Mouse (Mus musculus) gastrocnemius, postnatal 36 days (tissue): ENCODE results near the gene Adam12. TPM values are rescaled to one million over a fixed set of nuclear protein-coding genes. Genes with fewer than 3 reads are reported as not detected.

Source experiments
- DNase-seq, 2 experiments: peaks; one replicate each; pipeline ENCODE4 v3.0.0; 2022
- intact Hi-C: fragments of 180-260 bp; cut with DNase I; formaldehyde crosslinking; loops from one replicate; pipeline ENCODE4 v1.15.1; 2025
- long read RNA-seq, 2 experiments: library from polyadenylated mRNA; stranded (forward); transcript quantifications; one replicate each; pipeline ENCODE4 v2.0.0; 2021
- total RNA-seq, 2 experiments: library from RNA; stranded (reverse); gene quantifications; 2 replicates each; pipeline ENCODE4 v1.2.3; 2021

Adam12 gene
- 1 to 10 TPM in 1 of 2 experiments, under 1 TPM in 1; 0.82 to 1.8 TPM for total RNA-seq
- long read RNA-seq, experiment 1, partial matches to known transcripts, result 2 of 2 reads
- long read RNA-seq, experiment 1, other reads (novel, unspliced or antisense), result 0 of 2 reads
- long read RNA-seq, experiment 2, result 0 reads

GRCm38 (mm10) chr7:134231378-134232346 is at the start of gene Adam12:
Gene Adam12, minus strand, starts transcription at chr7:134232146.
- intact Hi-C loops, result no loop called here
- no peak for DNase-seq

GRCm38 (mm10) chr7:134272956-134273355 is 41.0 kb upstream of the Adam12 start:
- no peak for DNase-seq
- intact Hi-C loops, result no loop called here

GRCm38 (mm10) chr7:134272421-134272820 is 40.5 kb upstream of the Adam12 start:
- intact Hi-C loops, result no loop called here
- no peak for DNase-seq

- intact Hi-C loops, result no loop called here
- DNase-seq, result no peak
Observed at GRCm38 (mm10) chr7:134265783-134266182, 33.8 kb upstream of the Adam12 start.

- intact Hi-C loops, result no loop called here
- peak; percentile 32 to 33 for DNase-seq
Observed at GRCm38 (mm10) chr7:134263146-134263906, 31.4 kb upstream of the Adam12 start.

- peak in 1 of 2 experiments; percentile 20 for DNase-seq
- intact Hi-C loops, result no loop called here
Observed at GRCm38 (mm10) chr7:134261003-134261701, 29.2 kb upstream of the Adam12 start.

- intact Hi-C loops, result no loop called here
- no peak for DNase-seq
Observed at GRCm38 (mm10) chr7:134250273-134250870, 18.4 kb upstream of the Adam12 start.

- no peak for DNase-seq
- intact Hi-C loops, result no loop called here
Observed at GRCm38 (mm10) chr7:134248041-134248440, 16.1 kb upstream of the Adam12 start.

- intact Hi-C loops, result no loop called here
- DNase-seq, result no peak
Observed at GRCm38 (mm10) chr7:134246624-134247023, 14.7 kb upstream of the Adam12 start.

- DNase-seq, result no peak
- intact Hi-C loops, result no loop called here
Observed at GRCm38 (mm10) chr7:134242773-134243172, 10.8 kb upstream of the Adam12 start.

GRCm38 (mm10) chr7:134241212-134241611 is 9.3 kb upstream of the Adam12 start:
- intact Hi-C loops, result no loop called here
- DNase-seq, result no peak

- no peak for DNase-seq
- intact Hi-C loops, result no loop called here
Observed at GRCm38 (mm10) chr7:134240579-134240978, 8.6 kb upstream of the Adam12 start.

GRCm38 (mm10) chr7:134238863-134239262 is 6.9 kb upstream of the Adam12 start:
- no peak for DNase-seq
- intact Hi-C loops, result no loop called here

- no peak for DNase-seq
- intact Hi-C loops, result no loop called here
Observed at GRCm38 (mm10) chr7:134237356-134237755, 5.4 kb upstream of the Adam12 start.

GRCm38 (mm10) chr7:134236727-134237126 is 4.8 kb upstream of the Adam12 start:
- intact Hi-C loops, result no loop called here
- no peak for DNase-seq

- no peak for DNase-seq
- intact Hi-C loops, result no loop called here
Observed at GRCm38 (mm10) chr7:134235552-134235951, 3.6 kb upstream of the Adam12 start.

- intact Hi-C loops, result no loop called here
Observed at GRCm38 (mm10) chr7:134230708-134231107, 1.2 kb downstream of the Adam12 start.

GRCm38 (mm10) chr7:134229899-134230298 is 2.0 kb downstream of the Adam12 start:
- no peak for DNase-seq
- intact Hi-C loops, result no loop called here

More at GRCm38 (mm10) chr7:134230708-134231107, 1.2 kb downstream of the Adam12 start:
- no peak for DNase-seq

- no peak for DNase-seq
- intact Hi-C loops, result no loop called here
Observed at GRCm38 (mm10) chr7:134227773-134228455, 4.0 kb downstream of the Adam12 start.
